Mouse (Mus musculus) neural tube, postnatal 0 days (tissue): ENCODE data around the gene Myo18a. TPM values are rescaled to one million over a fixed set of nuclear protein-coding genes. Genes with fewer than 3 reads are reported as not detected.

Experiments
- polyA plus RNA-seq: library from polyadenylated mRNA; unstranded; fragments of >200 nt; fragmentation: Nextera tagmentation; extraction: Ambion mirVana; gene quantifications from 2 replicates; pipeline ENCODE4 v1.2.1, GENCODE M21; 2015

Gene Myo18a
- polyA plus RNA-seq: 24.2 and 32.7 TPM in 2 replicates

DNA sequence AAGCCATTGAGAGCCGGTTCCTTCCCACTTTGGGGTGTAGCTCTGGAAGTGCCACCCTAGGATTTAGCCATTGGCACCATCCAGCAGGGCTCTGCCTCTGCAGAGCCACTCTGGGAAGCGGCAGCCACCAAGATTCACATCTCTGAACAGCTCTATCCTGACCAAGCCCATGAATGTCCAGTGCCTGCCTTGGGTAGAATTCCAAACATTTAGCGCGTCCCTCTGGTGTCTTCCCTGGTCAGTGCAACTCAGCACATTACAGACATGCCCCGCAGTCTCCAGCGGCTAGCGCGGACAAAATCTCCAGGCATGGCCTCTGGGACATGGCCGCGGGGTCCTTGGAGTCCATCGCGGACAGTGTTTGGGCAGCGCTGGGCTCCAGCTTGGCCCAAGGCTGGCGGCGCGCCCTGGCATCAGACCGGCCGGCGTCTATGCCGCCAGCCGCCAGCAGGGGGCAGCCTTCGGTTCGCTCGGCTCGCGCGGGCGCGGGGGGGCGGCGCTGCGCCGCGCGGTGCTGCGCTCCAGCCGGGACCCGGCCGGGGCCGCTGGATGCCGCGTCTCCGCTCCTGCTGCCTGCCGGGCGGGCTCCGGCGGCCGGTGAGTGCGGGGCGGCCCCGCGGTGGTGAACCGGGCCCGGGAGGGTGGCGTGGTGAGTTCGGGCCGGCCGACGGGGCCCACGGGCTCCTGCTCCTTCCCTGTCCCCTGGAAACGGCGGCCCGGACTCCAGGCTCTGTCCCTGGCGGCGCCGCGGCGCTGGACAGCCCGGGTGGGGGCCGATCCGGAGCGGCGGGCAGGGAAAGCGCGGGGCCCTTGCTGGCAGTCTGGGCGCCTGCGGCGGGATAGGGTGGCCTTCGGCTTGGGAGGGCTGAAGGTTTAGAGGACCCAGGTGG is at the start of gene Myo18a:
Gene Myo18a, plus strand, starts transcription at position 464 of the 890 bp plus-strand sequence.

DNA sequence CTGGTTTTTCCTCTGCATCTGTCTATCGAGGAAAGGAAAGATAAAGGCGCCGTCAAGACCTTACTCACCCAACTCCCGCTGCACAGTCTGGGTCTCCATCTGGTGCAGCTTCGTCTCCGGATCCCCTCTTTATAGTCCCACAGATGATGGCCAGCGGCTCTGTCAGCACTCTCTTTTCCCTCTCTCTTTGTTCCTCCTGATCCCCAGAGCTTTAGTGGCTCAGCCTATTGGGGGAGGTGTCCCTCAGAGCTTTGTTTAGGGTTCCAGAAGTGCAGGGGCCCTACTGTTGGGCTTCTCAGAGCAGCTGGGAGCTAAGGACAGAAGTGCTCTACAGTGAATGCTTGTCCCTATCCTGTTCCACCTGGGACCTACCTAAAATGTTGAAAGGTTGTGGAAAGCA is 37.9 kb upstream of the Myo18a start, which contains the start of gene Cryba1:
Gene Cryba1, minus strand, starts transcription at position 101 of the 400 bp plus-strand sequence.

DNA sequence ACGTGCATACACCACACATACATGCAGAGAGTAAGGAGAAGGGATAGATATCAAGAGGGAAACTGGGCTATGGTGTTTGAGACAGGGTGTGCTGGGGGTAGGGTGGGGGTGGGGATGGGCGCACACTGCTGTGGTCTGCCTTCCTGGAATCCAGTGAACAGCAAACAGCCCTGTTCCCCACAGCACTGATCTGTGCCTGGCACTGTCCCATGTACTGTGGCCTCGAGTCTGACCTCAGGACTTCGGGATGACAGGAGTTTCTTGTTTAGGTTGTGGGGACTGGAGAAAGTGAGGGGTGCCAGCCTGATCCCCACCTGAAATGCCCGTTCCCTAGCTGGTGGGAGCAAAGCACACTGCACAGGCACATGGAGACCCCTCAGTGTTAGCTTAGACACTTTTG is 24.7 kb downstream of the Myo18a start, which contains the start of gene Gm10277:
Gene Gm10277, minus strand, starts transcription at position 41 of the 400 bp plus-strand sequence.

DNA sequence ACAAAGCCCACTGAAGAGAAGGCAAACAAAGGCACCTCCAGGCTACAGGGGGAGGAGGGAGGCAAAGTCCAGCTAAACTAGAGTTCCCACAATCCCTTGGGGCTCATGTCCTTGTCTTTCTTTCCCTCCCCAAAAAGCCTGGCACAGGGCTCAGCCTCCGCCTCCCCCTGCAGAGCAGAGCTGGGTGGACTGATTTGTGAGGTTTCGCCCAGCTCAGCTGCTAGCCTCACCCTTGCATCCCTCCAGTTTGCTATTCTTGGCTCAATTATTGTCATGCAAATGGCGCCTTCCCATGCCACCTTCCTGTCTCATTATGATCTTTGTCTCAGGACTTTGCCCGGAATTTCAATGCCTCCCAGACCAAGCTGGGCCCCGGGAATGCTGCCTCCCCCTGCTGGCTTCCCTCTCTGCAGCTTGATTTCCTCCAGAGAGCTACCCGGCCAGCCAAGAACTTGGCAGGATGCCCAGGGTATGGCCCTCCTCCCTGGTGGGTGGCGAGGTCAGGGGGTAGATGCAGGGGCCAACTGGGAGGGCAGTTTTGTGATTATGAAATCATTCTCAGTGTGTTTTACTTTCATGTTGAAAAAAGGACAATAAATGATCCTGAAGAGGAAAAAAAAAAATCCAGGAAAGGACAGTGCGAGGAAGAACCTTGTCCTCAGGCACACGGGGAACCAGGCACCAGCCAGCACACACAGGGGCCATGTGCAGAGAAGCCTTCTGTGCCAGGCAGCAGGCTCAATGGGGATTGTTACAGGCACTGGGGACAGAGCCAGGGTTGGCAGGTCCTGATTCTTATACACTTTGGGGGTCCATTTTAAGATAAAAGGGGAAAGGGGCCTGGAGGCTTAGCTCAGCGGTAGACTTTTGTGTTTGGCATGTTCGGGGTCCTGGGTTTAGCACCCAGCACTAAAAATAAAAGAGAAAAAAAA is 131.0 kb downstream of the Myo18a start, which contains the start of gene Pipox:
Gene Pipox, minus strand, starts transcription at position 310 of the 932 bp plus-strand sequence.

Other genes with a start within 250 kb of the Myo18a start
- gene Abhd15, start 248.1 kb upstream of the Myo18a start, polyA plus RNA-seq: 2.0 and 2.5 TPM in 2 replicates
- 20.3 and 22.7 TPM in 2 replicates for gene Trp53i13, start 247.3 kb upstream of the Myo18a start, polyA plus RNA-seq
- not detected in 2 replicates for gene Gm10392, start 244.0 kb upstream of the Myo18a start, polyA plus RNA-seq
- 24.8 and 24.9 TPM in 2 replicates for gene Taok1, start 155.4 kb upstream of the Myo18a start, polyA plus RNA-seq
- 5.2 and 5.3 TPM in 2 replicates for gene Nufip2, start 77.1 kb upstream of the Myo18a start, polyA plus RNA-seq
- gene Cryba1, start 38.0 kb upstream of the Myo18a start, polyA plus RNA-seq: not detected in 2 replicates
- gene Gm10277, start 24.5 kb downstream of the Myo18a start, polyA plus RNA-seq: 0.88 and 0.89 TPM in 2 replicates
- gene Pipox, start 130.8 kb downstream of the Myo18a start, polyA plus RNA-seq: 4.1 and 4.8 TPM in 2 replicates
- gene Sez6, start 167.6 kb downstream of the Myo18a start, polyA plus RNA-seq: 107 and 126 TPM in 2 replicates
- 10.8 and 12.3 TPM in 2 replicates for gene Phf12, start 219.5 kb downstream of the Myo18a start, polyA plus RNA-seq